Mouse (Mus musculus): ENCODE data around the gene Mta1.

The Mta1 gene

DNA sequence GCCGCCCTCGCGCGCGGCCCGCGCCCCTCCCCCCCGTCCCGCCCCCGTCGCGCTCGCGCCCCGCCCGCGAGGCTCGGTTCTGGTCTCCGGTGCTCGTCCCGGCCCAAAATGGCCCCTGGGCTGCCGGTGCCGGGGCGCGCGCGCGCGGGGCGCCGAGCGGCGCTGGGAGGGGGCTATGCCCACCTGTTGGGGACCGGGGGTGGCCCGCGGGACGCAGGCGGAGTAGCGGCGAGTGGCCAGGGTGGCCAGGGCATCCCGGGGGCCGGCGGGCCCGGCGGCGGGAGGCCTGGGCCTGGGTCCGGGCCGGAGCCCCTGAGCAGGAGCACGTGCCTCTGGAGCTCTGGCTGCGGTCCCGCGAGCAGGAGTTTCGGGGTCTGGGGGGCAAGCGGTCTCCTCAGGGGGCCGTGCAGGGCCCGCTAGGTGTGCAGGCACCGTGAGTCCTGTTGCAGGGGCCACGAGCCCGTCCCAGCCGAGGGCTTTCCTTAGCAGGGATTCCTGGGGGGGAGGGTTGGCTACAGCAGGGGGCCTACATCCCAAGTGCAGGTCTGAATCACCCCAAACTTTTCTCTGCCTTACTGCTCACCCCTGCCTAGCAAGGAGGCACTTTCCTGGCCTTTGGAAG lies 563 bp downstream of the Mta1 start:
- DNase-seq (ENCODE audit: low spot score) = no peak

DNA sequence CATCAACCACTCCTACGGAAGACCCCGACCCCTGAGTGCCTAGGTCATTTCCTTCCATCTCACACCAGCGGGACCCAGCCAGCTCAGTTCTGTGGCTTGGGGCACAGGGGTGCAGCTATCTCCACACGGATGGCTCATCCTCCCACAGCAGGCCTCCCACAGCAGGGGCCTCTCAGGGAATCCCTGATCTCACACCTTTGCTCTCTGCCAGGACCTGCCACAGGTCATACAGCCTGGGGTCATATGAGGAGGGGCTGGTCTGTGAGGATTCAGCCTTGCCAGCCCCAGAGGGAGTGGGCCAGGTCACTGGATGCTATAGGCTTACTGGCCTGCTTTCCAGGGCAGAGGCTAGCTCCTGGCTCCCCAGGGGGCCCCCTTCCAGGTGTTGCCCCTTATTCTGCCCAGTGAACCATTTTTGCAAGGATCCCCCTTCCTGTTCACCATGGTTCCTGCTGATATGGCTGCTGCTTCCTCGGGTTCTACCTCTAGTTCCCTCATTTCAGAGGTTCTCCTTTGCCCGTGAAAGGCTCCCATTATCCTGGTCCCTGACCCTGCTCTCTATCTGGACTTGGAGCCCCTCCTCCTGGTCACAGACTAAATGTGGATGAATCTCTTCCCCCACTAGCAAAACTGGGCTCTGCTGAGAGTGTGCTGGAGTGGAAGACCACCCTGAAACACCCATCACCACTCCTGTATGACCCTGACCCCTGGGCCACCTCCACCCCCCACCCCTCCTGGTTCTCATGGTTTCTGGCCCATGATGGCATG lies 1.6 kb downstream of the Mta1 start:
- no peak for DNase-seq (ENCODE audit: low spot score)

DNA sequence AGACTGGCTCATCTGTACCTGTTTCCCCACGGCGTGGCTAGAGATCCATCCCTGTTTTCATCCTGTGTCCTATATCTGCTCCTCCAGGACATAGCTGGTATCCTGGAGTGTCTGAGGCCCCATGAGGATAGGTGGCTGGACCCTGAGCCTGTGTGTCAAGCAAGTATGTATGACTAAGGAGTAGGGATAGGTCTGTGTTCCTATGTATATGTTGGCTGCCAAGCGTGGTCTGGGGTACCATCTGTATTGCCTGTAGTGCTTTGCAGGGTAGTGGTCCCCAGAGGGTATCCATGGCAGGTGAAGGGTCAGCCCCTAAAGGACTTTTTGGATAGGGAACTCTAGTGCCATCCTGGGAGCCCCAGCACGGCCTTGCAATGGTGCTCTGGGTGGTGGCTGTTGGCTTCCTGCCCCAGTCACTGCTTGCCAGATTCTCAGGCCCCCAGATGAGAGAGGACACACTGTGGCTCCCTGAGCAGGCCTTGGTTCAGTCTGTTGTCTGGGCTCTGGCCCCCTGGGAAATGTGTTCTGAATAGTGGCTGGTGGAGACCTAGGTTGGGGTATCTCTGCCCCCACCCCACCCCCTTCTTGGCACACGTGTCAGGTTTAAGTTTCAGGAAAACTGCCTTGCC lies 2.5 kb downstream of the Mta1 start:
- peak; percentile 35 for DNase-seq (ENCODE audit: low spot score)

DNA sequence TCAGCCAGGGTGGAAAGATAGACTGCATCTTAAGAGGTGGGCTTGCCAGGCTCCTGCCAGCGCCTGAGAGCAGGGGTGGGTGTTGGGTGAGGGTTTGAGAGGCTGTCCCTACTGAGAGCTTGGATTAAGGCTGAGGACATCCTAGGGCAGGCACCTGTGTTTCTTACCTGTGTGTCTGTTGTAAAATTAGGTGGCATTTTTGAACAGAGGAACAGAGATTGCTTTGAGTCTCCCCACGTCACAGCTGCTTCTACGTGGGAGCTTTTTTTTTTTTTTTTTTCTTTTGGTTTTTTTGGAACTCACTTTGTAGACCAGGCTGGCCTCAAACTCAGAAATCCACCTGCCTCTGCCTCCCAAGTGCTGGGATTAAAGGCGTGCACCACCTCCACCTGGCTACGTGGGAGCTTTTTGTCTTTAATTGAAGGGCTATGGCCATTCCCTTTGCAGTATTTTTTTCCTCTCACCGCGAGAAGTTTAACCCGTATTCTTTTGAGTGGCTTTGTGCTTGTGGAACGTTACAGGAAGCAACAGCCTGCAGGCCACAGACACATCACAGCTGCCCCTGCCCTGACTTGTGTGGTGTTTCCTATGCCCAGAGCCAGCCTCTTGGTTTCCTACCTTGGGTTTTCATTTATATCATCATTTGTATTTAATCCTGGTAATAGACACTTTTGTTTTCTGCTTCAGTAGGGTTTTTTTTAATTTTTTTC lies 3.3 kb downstream of the Mta1 start:
- DNase-seq (ENCODE audit: low spot score) = no peak

DNA sequence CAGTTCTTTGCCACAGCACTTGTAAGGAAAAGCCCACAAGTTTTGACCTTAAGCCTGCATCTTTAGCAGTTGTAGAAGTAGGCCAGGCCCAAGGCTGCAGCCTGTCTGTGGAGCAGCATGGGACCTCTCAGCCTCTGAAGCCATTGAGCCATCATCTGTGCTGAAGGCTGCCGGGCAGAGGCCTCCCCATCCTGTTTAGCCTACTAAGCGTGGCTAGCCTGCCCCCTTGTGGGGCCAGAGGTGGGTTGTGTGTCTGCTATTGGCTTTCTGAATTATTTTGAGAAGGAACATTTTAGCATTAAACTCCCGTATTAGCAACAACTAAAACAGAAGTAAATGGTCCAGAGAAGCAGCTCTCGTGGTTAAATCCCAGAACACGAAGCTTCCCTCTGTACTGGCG lies 4.4 kb downstream of the Mta1 start:
- DNase-seq (ENCODE audit: low spot score) = peak; percentile 77

DNA sequence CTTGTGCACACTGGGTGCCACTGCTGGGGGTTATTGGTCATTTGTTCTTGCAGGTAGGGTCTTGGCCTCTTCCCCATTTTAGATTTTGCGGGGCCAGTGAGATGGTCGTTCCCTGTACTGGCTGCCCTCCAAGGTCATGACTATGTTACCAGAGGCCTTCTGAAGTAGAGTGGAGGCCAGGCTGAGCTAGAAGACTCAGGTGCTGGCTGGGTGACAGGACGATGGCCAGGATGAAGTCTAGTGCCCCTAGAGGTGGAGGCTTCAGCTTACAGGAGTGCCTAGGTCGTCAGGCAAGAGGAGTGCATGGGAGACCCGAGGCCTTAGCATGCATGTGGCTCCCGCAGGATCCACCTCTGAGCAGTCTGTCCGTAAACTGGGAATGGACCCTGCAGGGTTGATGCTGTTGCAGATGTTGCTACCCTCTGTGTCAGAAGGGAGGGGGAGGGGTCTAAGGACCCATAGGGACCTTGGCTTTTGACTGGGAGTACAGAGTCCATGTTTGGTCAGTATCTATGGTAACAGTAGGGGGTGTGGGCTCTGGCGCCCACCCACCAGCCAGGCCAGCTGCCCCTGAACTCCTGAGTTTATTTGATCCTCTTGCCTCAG lies 5.9 kb downstream of the Mta1 start:
- DNase-seq (ENCODE audit: low spot score) = peak; percentile 22

DNA sequence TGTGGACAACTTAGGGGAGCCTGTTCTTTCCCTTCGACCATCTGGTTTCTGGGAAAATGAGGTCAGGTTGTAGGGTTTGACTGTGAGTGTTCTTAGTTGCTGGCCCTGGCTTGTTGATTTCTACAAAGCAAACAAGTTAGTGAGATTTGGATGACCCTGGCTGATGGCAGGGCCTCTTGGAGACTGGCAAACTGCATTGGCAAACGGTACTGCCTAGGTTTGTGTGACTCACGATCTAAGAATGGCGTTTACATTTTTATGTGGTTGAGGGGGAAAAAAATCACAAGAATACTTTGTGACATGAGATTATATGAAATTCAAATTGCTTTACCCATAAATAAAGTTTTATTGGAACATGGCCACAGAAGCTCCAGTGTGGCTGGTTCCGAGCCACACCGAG lies 8.3 kb downstream of the Mta1 start:
- peak; percentile 46 for DNase-seq (ENCODE audit: low spot score)

DNA sequence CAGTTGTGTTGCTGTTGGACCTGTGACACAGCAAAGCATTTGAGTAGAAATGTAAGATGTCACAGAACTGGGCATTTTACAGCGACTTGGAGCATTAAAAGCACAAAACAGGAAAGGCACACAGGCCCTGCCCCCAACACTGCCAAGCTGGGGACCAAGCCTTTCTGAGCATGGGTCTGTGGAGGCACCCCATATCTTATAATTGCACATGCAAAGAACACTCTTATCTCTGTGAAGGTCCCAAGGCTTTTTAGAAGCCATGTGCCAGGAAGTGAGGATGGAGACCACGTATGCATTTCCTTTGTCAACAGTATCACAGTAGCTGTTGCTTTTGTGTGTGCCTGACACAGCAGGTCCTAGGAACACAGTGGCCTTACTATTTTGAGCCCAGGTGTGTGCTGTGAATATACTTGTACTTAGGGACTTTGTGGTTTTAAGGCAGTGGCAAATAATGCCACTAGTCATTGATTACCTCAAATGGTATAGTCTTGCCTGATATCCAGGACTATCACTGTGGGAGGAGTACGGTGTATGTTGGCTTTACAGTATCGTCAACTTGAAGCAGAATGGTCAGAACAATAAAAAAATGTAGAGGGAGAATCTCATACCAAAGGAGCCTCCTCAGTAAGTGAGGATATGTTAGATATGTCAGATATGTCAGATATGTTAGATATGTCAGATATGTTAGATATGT lies 9.5 kb downstream of the Mta1 start:
- DNase-seq (ENCODE audit: low spot score) = peak; percentile 26

DNA sequence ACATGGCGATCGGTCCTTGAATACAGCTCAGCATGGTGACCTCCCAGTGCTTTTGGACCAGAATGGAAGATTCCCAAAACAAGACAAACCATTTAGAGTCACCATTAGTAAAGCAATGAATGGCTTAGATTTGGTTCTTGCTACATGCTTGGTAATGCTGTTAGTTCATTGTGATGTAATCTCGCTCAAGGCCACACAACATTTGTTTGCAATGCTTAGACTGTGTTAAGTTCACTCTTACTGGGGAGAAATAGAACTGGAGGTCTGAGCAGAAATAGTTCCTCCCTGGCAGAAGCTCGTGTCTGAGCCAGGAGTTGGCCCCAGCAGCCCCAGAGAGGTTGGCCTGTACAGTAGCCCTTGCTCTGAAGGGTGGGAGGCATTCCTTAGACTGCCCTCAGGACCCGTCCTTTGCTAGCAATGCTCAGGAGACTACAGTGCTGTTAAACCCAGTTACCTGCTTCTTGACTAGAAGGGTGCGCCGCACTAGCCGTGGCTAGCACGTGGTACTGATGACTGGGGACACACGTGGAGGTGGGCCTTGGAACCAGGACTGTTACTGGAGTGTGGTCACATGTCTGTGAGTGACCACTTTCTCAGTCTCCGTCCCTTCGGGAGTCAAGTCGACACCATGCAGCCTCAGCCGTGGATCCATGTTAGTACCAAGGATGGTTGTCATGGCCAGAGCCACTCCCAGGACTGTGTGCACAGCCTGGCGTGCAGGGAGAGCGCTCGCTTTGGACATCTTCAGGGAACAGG lies 10.6 kb downstream of the Mta1 start:
- DNase-seq (ENCODE audit: low spot score) = peak; percentile 21

DNA sequence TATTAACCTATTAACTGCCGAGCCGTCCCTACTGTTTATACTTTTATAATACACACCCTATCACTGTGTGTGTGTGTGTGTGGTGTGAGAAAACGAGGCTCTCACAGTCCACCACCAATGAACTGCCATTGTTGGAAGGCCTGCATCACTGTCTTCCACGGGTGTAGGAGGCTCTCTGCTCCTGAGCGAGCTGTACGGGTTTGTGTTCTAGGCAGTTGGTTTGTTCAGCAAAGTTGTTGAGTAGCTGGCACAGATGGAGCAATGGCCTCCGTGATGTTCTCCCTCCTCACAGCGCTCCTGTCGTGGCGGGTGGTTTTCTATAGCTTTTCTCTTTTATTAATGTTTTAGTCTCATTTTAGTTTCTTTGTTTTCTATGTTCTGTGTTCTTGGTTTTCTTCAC lies 11.7 kb downstream of the Mta1 start:
- no peak for DNase-seq (ENCODE audit: low spot score)

DNA sequence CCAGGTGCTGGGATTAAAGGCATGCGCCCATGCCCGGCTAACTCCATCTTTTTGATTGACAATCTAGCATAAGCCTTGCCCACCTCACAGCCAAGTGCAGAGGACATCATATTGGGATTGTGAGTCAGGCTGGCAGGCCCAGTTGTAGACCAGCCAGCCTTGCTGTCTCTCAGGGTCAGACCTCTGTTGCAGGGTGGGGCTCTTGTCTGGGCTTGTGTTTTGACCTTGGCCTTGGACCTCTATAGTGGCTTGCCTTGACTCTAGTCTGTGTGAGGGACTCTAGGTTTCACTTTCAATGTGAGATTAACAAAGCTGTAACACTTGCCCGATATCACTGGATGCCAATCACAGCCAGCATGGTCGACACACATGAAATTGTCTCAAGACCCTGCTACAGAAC lies 16.1 kb downstream of the Mta1 start:
- no peak for DNase-seq (ENCODE audit: low spot score)

DNA sequence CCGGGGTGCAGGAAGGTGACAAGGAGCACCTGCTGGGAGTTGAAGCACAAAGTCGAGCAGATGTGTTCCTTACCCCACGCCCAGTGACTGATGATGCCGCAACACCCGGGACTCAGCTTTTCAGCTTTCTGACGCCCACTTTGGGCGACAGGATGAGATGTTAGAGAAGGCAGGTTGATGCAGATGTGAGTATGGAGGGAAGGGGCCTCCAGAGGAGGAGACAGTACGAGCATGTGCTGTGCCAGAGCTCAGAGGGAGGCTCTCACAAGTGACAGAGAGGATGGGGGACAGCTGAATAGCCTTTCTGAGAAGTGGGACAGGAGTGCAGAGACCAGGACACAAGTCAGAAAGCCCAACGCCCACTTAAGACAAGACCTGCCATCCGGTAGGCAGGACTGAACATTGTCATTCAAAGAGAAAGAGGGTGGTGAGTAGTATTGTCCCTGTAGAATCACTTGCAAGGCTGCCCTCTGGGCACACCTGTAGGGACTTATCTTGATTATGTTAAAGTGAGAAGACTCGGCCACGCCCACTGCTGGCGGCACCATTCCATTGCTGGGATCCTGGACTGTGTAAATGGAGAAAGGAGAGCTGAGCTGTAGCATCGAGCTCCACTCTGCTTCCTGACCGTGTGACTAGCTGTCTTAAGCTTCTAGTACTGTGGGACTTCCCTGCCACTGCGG lies 16.9 kb downstream of the Mta1 start:
- DNase-seq (ENCODE audit: low spot score) = no peak

DNA sequence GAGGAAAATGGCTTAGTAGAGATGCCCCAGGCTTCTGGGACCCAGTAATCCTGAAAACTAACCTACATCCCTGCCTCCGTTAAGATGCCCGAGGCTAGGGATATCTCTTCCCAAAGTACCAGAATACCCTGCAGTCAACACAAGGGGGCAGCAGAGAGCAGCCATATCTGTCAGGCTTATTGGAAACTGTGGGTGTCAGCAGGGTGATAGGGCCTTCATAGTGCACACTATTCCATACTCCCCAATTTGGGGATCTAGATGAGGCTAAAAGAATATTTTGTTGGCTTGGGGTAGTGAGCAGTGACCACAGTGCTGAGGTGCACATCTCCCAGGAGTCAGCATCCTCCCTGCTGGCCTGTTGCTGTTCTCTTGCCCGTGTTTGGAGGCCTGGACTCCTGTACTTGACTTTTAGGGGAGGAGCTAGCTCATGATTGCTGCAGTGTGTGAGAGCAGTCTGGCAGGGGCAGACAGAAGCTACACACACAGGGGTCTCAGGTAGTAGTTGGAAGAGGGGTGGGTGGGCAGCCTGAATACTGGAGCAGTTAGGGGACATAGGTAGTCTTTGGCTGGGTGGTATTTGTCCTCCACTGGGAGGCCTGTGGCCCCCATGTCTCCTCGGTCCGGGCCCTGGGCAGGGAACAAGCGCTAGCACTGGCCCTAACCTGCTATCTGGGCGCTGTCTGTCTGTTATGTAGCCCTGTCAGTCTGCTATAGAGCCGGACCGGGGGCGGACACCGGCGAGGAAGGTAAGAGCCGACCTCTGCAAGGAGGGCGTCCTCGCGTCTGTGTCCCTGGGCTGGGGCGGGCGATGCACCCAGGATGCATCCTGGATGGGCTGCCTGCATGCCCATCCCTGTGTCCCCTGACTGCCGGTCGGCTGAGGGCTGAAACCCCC lies 21.7 kb downstream of the Mta1 start:
- DNase-seq (ENCODE audit: low spot score) = peak; percentile 76

DNA sequence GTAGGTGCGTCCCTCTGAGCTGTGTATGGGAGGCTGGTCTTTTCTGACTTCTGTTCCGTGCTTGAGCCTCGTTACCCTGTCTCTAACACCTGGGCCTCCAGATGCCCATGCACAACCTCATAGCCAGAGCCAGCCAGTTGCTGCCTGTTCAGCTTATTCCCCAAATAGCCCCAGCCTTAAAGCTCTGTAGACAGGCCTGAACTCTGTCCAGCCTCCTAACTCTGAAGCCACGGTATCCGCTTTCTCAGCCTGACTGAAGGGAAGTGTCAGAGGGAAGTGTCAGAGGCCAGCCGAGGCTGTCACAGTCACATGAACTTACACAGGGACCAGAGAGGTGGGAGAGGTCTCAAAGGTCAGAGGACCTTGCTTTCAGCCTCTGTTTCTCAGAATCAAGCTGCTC lies 26.6 kb downstream of the Mta1 start:
- DNase-seq (ENCODE audit: low spot score) = no peak

DNA sequence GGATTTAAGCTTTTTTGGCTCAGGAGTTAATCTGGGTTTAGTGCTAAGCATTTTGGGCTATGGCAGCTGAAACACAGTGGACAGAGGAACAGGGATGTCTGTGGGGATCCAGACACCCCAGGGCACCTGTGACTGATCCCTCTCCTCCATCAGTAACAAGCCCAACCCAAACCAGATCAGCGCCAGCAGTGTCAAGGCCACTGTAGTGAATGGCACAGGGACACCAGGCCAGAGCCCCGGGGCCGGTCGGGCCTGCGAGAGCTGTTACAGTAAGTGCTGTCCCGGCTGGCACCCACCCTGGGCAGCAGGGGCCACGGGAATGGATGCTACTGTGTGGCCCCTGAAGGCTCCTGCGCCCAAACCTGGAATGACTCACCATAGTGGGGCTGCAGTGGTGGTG lies 32.7 kb downstream of the Mta1 start:
- no peak for DNase-seq (ENCODE audit: low spot score)

DNA sequence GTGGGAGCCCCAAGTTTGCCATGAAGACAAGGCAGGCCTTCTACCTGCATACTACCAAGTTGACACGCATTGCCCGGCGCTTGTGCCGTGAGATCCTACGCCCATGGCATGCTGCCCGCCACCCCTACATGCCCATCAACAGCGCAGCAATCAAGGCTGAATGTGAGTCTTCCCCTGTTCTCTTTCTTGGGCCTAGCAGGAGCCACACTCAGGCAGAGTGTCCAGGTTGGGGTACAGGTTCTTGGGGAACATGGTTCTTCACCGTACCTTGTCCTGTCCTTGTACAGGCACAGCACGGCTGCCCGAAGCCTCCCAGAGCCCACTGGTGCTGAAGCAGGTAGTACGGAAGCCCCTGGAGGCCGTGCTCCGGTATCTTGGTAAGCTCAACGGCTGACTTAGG lies 33.5 kb downstream of the Mta1 start:
- DNase-seq (ENCODE audit: low spot score) = no peak

DNA sequence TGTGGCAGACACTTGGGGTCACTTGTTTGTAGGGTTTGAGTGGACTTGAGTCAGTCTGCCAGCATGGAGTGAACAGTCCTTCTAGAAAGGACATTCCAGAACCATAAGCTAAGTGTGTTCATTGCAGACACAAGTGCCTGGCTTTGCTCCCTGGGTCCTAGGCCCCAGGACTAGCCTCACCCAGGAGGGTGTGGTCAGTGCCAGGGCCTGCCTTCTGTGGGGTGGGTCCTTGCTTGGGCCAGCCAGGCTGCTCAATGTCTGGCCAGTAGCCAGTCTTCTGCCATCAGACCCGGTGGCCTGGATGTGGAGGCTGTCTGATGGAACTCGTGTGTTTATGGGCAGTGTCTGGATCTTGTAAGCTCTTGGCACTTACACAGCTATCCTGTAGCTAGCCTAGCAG lies 34.5 kb downstream of the Mta1 start:
- peak; percentile 90 for DNase-seq (ENCODE audit: low spot score)

DNA sequence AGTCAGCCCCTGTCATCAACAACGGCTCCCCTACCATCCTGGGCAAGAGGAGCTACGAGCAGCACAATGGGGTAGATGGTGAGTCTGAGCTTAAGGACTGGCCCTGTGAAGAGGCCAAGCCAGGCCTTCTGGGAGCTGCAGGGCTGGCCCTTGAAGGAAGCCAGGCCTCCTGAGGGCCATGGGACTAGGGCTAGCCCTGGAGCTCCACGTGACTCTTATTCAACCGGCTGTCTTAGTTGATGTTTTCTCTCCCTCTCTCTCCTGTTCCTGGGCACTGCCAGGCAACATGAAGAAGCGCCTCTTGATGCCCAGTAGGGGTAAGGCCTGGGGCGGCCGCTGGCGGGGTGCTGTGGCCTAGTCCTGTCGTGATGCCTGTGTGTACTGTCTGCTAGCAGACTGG lies 35.2 kb downstream of the Mta1 start:
- no peak for DNase-seq (ENCODE audit: low spot score)

DNA sequence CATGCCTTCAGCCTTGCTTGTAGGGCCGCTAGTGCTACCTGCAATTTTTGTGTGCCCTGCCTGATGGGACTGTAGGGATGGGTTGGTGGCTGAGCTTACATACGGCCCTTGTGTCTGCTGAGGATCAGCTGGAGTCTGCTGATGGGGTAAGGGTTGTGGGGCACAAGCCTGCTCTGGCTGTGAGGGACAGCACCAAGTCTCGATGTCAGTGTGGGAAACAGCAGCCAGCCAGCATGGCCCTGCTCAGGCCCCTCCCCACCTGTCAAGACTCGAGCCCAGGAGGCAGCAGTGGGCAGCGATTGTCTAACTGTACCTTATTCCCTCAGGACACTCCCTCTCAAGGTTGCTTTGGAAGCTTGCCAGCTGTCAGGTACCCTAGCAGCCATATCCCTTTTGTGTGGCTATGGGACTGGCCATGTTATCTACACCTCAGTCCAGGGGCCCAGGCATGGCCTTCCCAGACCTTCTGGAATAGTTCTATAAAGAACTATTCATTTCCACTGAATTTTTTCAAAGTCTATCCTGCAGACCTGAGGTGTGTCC lies 35.9 kb downstream of the Mta1 start:
- DNase-seq (ENCODE audit: low spot score) = no peak

Data from adipocyte (in vitro differentiated cells).